Mouse (Mus musculus): ENCODE data around the gene Reps2. TPM values are rescaled to one million over a fixed set of nuclear protein-coding genes. Genes with fewer than 3 reads are reported as not detected.

Gene Reps2
- polyA plus RNA-seq, 1 experiment from 2014 or later, result 2.3 TPM

DNA sequence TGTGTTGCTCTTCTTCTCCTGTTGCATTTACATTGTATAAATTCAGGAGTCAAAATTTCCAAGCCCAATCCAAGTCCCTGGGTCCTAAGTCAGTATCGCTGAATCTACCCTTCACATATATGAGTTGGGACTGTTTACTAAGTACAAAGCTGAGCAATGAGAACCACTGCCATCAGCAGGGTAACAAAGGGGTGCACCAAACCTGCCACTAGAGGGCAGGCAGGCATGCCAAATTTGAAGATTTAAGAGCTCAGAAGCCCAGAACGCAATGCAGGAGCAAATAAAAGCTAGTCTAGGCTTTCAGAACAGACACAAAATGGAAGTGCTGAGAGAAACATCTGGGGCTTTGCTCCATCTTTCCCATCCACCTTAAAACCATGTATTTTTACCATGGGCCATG, 116.2 kb downstream of the Reps2 start:
- peak; percentile 56 for ATAC-seq
- Histone ChIP-seq H3K27ac (no peak overlapping the region), H3K9me3 (no peaks in the 10 kb centered on the region), H3K4me1 (replicated peaks) (no peaks in the 10 kb centered on the region), H3K36me3 (no peaks in the 10 kb centered on the region), H3K9ac (replicated peaks) (no peak overlapping the region), H3K27me3 (peaks cover 26% of the 10 kb centered on the region), H3K4me2 (replicated peaks) (no peak overlapping the region), H3K4me3 (replicated peaks) (no peak overlapping the region)
- WGBS, result 43% methylated on average over 2 of the region's 2 CpGs

DNA sequence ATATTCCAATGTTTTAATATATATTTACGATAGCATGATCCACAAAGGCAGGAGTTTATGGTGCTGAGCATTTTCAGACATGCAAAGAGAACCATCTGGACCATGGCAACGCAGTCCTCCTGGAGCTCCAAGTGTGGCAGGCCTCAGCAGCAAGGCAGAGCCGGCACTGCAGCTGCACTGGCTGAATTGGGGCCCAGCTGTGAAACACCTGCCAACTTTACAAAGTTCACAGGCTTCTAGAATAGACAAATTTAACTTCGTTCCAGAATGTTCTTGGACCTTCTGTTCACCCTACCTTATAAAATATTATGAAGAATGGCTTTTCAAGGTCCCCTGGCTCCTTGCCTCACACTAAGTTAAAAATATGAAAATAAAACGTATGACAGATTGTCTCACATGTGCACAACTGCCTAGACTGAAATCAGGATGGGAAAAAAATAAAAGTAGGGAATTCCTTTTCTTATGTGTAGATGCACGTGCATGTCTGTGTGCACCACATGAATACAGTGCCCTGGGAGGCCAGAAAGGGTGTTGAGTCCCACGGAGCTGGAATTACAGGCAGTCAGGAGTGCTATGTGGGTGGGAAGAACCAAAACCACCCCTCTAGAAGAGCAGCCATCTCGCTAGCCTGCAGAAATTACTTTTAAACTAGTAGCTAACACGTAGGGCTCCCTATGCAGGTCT, 121.5 kb downstream of the Reps2 start:
- Histone ChIP-seq H3K27ac (no peak overlapping the region), H3K27me3 (peaks cover 53% of the 10 kb centered on the region), H3K4me3 (replicated peaks) (no peak overlapping the region), H3K4me1 (replicated peaks) (no peaks in the 10 kb centered on the region; the same call in 1 of the 2 replicates), H3K36me3 (no peaks in the 10 kb centered on the region), H3K9ac (replicated peaks) (no peak overlapping the region), H3K9me3 (no peaks in the 10 kb centered on the region), H3K4me2 (replicated peaks) (no peak overlapping the region)
- no peak for ATAC-seq
- 54% methylated on average over 9 of the region's 9 CpGs for WGBS

- Histone ChIP-seq H3K4me2 (replicated peaks) (no peak overlapping the region), H3K27me3 (peaks cover 48% of the 10 kb centered on the region), H3K9ac (replicated peaks) (no peak overlapping the region), H3K4me3 (replicated peaks) (no peak overlapping the region), H3K36me3 (no peaks in the 10 kb centered on the region), H3K27ac (no peak overlapping the region), H3K9me3 (no peaks in the 10 kb centered on the region), H3K4me1 (replicated peaks) (no peaks in the 10 kb centered on the region; the same call in 1 of the 2 replicates)
- no peak for ATAC-seq
- 28% methylated on average over 4 of the region's 4 CpGs for WGBS
Observed at GRCm38 (mm10) chrX:162521197-162521596, 122.3 kb downstream of the Reps2 start.

DNA sequence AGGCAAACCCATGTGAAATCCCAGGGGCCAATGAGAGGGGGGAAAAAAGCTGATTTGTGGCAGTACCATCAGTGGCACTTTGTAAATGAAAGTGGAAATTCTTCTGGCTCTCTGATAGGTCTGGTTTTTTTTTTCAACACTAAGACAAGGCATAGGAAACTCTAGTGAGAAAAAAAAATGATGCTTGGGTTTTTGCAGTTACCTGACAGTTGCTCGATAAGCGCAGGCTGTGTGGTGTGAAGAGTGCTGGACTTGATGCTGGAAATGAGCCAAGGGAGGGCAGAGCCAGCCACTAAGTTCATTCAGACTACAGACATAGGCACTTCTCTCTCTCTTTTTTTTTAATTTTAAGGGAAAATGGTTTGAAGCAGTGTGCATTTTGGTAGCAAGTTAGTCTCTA, 123.1 kb downstream of the Reps2 start:
- H3K4me1 ChIP-seq (replicated peaks), result no peaks in the 10 kb centered on the region; the same call in 1 of the 2 replicates
- no peaks in the 10 kb centered on the region for H3K36me3 ChIP-seq
- H3K4me3 ChIP-seq (replicated peaks), result no peak overlapping the region
- H3K9ac ChIP-seq (replicated peaks), result no peak overlapping the region
- no peak overlapping the region for H3K27ac ChIP-seq
- 82% methylated on average over 2 of the region's 2 CpGs for WGBS
- no peak overlapping the region for H3K4me2 ChIP-seq (replicated peaks)
- no peaks in the 10 kb centered on the region for H3K9me3 ChIP-seq
- peaks cover 42% of the 10 kb centered on the region for H3K27me3 ChIP-seq
- no peak for ATAC-seq

- H3K4me1 ChIP-seq (replicated peaks), result no peaks in the 10 kb centered on the region
- H3K9me3 ChIP-seq, result no peaks in the 10 kb centered on the region
- no peak overlapping the region for H3K9ac ChIP-seq (replicated peaks)
- H3K4me3 ChIP-seq (replicated peaks), result no peak overlapping the region
- no peaks in the 10 kb centered on the region for H3K36me3 ChIP-seq
- no peak overlapping the region for H3K4me2 ChIP-seq (replicated peaks)
- no peak for ATAC-seq
- peaks cover 46% of the 10 kb centered on the region; the same call in 1 of the 2 replicates for H3K27me3 ChIP-seq
- no peak overlapping the region for H3K27ac ChIP-seq
- WGBS, result 73% methylated on average over 2 of the region's 2 CpGs
Observed at GRCm38 (mm10) chrX:162510426-162510980, 132.9 kb downstream of the Reps2 start.

DNA sequence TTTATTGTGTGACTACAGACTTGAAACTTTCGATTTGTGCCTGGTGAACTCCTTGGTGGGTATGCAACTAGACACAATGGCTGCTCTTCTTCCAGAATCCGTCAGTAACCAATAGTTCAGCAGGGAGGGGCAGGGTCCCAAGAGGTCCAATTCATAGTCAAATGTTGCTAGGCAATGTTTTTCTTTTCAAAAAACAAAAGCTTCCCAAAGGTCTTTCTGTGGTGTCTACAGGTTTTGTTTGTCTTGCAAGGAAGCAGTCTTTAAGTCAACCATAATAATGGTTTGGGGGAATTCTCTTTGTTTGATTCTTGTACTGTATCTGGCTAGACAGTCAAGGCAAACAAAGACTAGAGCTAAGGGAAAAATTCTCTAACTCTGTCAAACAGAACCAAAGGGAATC, 138.3 kb downstream of the Reps2 start:
- H3K4me2 ChIP-seq (replicated peaks), result no peak overlapping the region
- no peaks in the 10 kb centered on the region for H3K4me1 ChIP-seq (replicated peaks)
- H3K9me3 ChIP-seq, result no peaks in the 10 kb centered on the region
- H3K9ac ChIP-seq (replicated peaks), result no peak overlapping the region
- H3K4me3 ChIP-seq (replicated peaks), result no peak overlapping the region
- no peaks in the 10 kb centered on the region for H3K36me3 ChIP-seq
- no peak overlapping the region for H3K27ac ChIP-seq
- no peak for ATAC-seq
- H3K27me3 ChIP-seq, result peaks cover 66% of the 10 kb centered on the region
- 30% methylated on average over 2 of the region's 2 CpGs for WGBS

- peaks cover 52% of the 10 kb centered on the region for H3K27me3 ChIP-seq
- H3K36me3 ChIP-seq, result no peaks in the 10 kb centered on the region
- no peaks in the 10 kb centered on the region for H3K9me3 ChIP-seq
- no peak for ATAC-seq
- H3K4me2 ChIP-seq (replicated peaks), result no peak overlapping the region
- 62% methylated on average over 2 of the region's 2 CpGs for WGBS
- no peaks in the 10 kb centered on the region for H3K4me1 ChIP-seq (replicated peaks)
- H3K9ac ChIP-seq (replicated peaks), result no peak overlapping the region
- no peak overlapping the region for H3K4me3 ChIP-seq (replicated peaks)
- no peak overlapping the region for H3K27ac ChIP-seq
Observed at GRCm38 (mm10) chrX:162503436-162503835, 140.0 kb downstream of the Reps2 start.

GRCm38 (mm10) chrX:162500962-162501361, 142.5 kb downstream of the Reps2 start:
- H3K9me3 ChIP-seq, result no peaks in the 10 kb centered on the region
- no peak overlapping the region for H3K9ac ChIP-seq (replicated peaks)
- peaks cover 54% of the 10 kb centered on the region for H3K27me3 ChIP-seq
- H3K27ac ChIP-seq, result no peak overlapping the region
- 81% methylated on average over 3 of the region's 3 CpGs for WGBS
- H3K4me1 ChIP-seq (replicated peaks), result no peaks in the 10 kb centered on the region
- no peak for ATAC-seq
- no peaks in the 10 kb centered on the region for H3K36me3 ChIP-seq
- no peak overlapping the region for H3K4me3 ChIP-seq (replicated peaks)
- H3K4me2 ChIP-seq (replicated peaks), result no peak overlapping the region

DNA sequence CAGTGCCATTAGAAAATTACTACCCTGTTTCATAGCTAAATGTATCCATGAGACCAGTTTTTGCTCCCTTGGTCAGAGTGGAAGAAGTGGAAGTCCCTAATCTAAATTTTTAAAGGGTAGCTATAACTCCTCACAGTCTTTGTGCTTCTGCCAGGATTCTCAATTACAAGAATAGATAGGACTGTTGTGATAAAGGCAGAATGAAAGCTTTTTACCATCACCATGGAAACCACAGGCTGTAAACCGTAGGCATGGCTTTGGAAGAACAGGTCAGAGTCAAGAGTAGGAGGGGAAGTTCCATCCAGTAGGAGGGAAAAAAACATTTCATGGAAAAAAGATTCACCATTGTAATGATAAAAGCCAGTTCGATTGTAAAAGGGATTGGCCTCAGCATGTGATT, 147.0 kb downstream of the Reps2 start:
- Histone ChIP-seq H3K36me3 (no peaks in the 10 kb centered on the region), H3K9ac (replicated peaks) (no peak overlapping the region), H3K27ac (no peak overlapping the region), H3K4me2 (replicated peaks) (no peak overlapping the region), H3K4me1 (replicated peaks) (no peaks in the 10 kb centered on the region), H3K9me3 (no peaks in the 10 kb centered on the region), H3K4me3 (replicated peaks) (no peak overlapping the region), H3K27me3 (peaks cover 44% of the 10 kb centered on the region)
- ATAC-seq, result no peak
- WGBS, result 28% methylated on average over 2 of the region's 2 CpGs

DNA sequence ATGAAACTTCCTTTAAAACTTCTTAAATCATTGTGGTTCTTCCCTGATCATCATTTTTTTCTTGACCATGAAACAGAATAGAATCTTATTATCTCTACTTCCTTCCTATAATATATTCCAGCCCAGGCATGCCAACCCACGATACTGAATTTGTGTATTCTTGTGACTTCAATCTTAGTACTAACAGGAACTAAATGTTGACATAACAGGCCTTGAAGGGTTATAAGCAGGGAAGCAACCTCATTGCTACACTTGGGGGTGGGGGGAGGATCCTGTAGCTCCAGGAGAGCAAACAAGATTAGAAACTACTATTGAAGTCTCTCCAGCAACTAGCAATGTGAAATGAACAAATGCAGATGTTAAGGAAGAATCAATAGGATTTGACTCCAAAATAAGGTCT, 154.8 kb downstream of the Reps2 start:
- Histone ChIP-seq H3K4me1 (replicated peaks) (no peaks in the 10 kb centered on the region), H3K4me2 (replicated peaks) (no peak overlapping the region), H3K4me3 (replicated peaks) (no peak overlapping the region), H3K36me3 (no peaks in the 10 kb centered on the region), H3K9ac (replicated peaks) (no peak overlapping the region), H3K9me3 (no peaks in the 10 kb centered on the region), H3K27ac (no peak overlapping the region), H3K27me3 (peaks cover 22% of the 10 kb centered on the region)
- WGBS, result 77% methylated on average over 1 of the region's 1 CpGs
- no peak for ATAC-seq

DNA sequence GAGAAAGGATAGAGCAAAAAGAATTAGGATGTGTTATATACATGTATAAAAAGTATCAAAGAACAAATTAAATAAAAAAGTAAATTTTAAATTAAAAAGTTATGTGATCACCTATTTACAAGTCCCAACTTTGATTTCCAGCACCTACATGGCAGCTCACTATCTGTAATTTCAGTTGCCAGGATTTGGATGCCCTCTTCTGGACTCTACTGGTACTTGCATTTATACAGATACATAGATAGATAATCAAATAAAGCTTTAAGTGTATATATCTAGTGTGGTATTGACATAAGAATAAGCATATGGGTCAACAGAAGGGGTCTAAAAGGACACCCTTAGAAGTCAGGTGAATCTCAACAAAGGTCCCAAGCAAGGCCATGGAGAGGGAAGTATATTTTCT, 155.7 kb downstream of the Reps2 start:
- H3K9me3 ChIP-seq, result no peaks in the 10 kb centered on the region
- ATAC-seq, result no peak

DNA sequence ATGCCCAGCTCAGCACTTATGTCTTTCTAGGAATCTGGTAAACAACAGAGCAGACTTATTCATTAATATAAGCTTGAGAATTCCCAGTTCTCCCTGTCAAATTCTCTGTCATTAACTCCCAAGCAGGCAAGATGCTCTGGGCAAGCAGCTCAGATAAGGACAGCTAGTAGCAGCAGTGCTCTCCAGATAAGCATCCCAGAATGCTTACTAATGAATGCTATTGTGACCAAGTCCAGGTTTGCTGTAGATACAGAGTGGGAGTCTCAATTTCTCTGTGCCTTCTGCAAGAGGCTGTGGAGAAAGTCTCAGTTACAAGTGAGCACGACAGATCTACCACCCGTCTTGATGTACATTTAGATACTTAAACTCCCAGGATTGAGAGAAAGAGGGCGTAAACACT, 173.2 kb downstream of the Reps2 start:
- no peak overlapping the region for H3K27ac ChIP-seq
- no peaks in the 10 kb centered on the region for H3K4me1 ChIP-seq (replicated peaks)
- H3K36me3 ChIP-seq, result no peaks in the 10 kb centered on the region
- H3K4me3 ChIP-seq (replicated peaks), result no peak overlapping the region
- no peaks in the 10 kb centered on the region for H3K9me3 ChIP-seq
- no peak overlapping the region for H3K4me2 ChIP-seq (replicated peaks)
- H3K27me3 ChIP-seq, result peaks cover 23% of the 10 kb centered on the region
- WGBS, result 70% methylated on average over 3 of the region's 3 CpGs
- H3K9ac ChIP-seq (replicated peaks), result no peak overlapping the region
- ATAC-seq, result no peak

More for the DNA sequence above, 155.7 kb downstream of the Reps2 start:
- Histone ChIP-seq H3K4me3 (replicated peaks) (no peak overlapping the region), H3K4me1 (replicated peaks) (no peaks in the 10 kb centered on the region), H3K36me3 (no peaks in the 10 kb centered on the region), H3K27me3 (peaks cover 26% of the 10 kb centered on the region), H3K27ac (no peak overlapping the region), H3K4me2 (replicated peaks) (no peak overlapping the region), H3K9ac (replicated peaks) (no peak overlapping the region)

DNA sequence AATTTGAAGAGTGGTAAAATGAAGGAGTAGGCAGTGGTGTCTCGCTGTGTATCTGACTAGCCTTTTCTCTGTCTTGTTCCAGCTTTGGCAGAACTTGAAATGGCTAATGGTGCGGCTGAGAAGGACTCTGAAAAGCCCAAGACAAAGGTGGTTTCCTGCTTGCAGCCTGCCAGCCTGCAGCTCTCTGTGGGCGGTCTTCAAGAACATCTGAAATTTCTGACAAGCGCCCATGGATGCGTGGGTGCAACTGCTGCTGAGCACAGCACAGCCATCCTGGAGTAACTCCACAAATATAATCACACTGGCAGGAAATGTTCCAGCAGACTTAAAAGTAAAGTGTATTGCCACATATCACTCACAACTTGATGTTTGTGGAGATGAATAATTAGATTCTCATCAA, 181.3 kb downstream of the Reps2 start:
- no peaks in the 10 kb centered on the region for H3K4me1 ChIP-seq (replicated peaks)
- no peak overlapping the region for H3K4me3 ChIP-seq (replicated peaks)
- 62% methylated on average over 5 of the region's 5 CpGs for WGBS
- no peaks in the 10 kb centered on the region for H3K9me3 ChIP-seq
- no peak overlapping the region for H3K27ac ChIP-seq
- H3K36me3 ChIP-seq, result no peaks in the 10 kb centered on the region
- H3K27me3 ChIP-seq, result peaks cover 12% of the 10 kb centered on the region; the same call in 1 of the 2 replicates
- ATAC-seq, result no peak
- no peak overlapping the region for H3K4me2 ChIP-seq (replicated peaks)
- H3K9ac ChIP-seq (replicated peaks), result no peak overlapping the region
